Mouse (Mus musculus) C2C12 (cell line): ENCODE data around the gene Nit2. TPM values are rescaled to one million over a fixed set of nuclear protein-coding genes. Genes with fewer than 3 reads are reported as not detected.
"Not testable (repeated sequence)": the region's sequence is repeated elsewhere in the genome, so short reads cannot be mapped to it uniquely, and the experiment has no call there.

Experiments used
- H3K27me3 ChIP-seq: one replicate; pipeline ENCODE4 v1.6.1; 2011; ENCODE audit not compliant: control insufficient read depth, insufficient read depth, insufficient read length
- H3K36me3 ChIP-seq: one replicate; pipeline ENCODE4 v1.6.1; 2011; ENCODE audit not compliant: control insufficient read depth, insufficient read depth
- H3K4me3 ChIP-seq: one replicate; pipeline ENCODE4 v1.5.1; 2011; ENCODE audit warnings: mild to moderate bottlenecking, control low read depth; ENCODE audit not compliant: poor library complexity, insufficient read depth, severe bottlenecking
- H3K79me2 ChIP-seq: one replicate; pipeline ENCODE4 v1.6.1; 2011; ENCODE audit not compliant: control insufficient read depth, insufficient read depth
- H3K79me3 ChIP-seq: one replicate; pipeline ENCODE4 v1.6.1; 2011; ENCODE audit warnings: low read depth, control low read depth
- H3ac ChIP-seq: one replicate; pipeline ENCODE3; 2011; ENCODE audit warnings: low read depth; ENCODE audit not compliant: control insufficient read depth, insufficient read length
- CEBPB ChIP-seq: IDR thresholded peaks from one replicate; pipeline ENCODE4 v1.6.1; 2011; ENCODE audit warnings: low read depth, mild to moderate bottlenecking, control low read depth, moderate library complexity
- CTCF ChIP-seq: IDR thresholded peaks from one replicate; pipeline ENCODE4 v1.5.1; 2011; ENCODE audit not compliant: control insufficient read depth, insufficient read depth, insufficient read length
- FOSL1 ChIP-seq: IDR thresholded peaks from one replicate; pipeline ENCODE4 v1.8.0; 2011; ENCODE audit warnings: mild to moderate bottlenecking, low read length; ENCODE audit not compliant: poor library complexity, insufficient read depth, severe bottlenecking
- MAX ChIP-seq: IDR thresholded peaks from one replicate; pipeline ENCODE4 v1.6.1; 2011; ENCODE audit warnings: mild to moderate bottlenecking, control low read depth
- MYOD1 ChIP-seq: IDR thresholded peaks from one replicate; pipeline ENCODE4 v1.6.1; 2011; ENCODE audit warnings: low read depth; ENCODE audit not compliant: control insufficient read depth, insufficient read length
- MYOG ChIP-seq: IDR thresholded peaks from one replicate; pipeline ENCODE4 v1.6.1; 2011; ENCODE audit not compliant: control insufficient read depth, insufficient read length; ENCODE audit errors: extremely low read depth
- USF1 ChIP-seq: IDR thresholded peaks from one replicate; pipeline ENCODE4 v1.6.1; 2011; ENCODE audit warnings: low read depth, mild to moderate bottlenecking, control low read depth, moderate library complexity
- polyA plus RNA-seq: library from polyadenylated mRNA; unstranded; fragments of >200 nt; fragmentation: generic; extraction: Trizol; gene quantifications from one replicate; pipeline ENCODE4 v1.2.1, GENCODE M21; 2012; ENCODE audit warnings: missing spikeins

Gene Nit2
- polyA plus RNA-seq, 1 experiment = 24.1 TPM

DNA sequence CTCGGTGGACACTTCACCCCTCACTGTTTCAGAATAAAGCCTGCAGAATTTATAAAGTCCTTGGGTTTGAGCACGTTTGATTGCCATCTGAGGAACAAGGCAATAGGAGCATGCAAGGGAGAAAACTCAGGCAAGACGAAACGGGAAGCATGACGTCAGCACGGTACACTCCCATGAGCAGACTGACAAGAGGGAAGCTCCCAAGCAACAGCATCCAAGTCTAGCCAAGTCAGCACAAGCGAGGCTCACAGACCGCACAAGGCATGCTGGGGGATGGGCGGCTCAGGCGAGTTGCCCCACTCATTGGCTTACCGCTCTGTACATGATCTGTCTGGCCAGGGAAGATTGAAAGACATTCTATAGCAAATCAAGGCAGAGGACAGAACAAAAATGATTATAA, 14.0 kb upstream of the Nit2 start:
- Histone ChIP-seq H3K79me3 (no peaks in the 10 kb centered on the region), H3K79me2 (no peaks in the 10 kb centered on the region), H3K4me3 (no peak overlapping the region), H3K27me3 (no peaks in the 10 kb centered on the region), H3ac (no peak overlapping the region), H3K36me3 (peaks cover 39% of the 10 kb centered on the region)
- TF ChIP-seq MYOD1 (no peak), USF1 (no peak), MYOG (no peak), CEBPB (no peak), CTCF (no peak), MAX (no peak), FOSL1 (no peak)

DNA sequence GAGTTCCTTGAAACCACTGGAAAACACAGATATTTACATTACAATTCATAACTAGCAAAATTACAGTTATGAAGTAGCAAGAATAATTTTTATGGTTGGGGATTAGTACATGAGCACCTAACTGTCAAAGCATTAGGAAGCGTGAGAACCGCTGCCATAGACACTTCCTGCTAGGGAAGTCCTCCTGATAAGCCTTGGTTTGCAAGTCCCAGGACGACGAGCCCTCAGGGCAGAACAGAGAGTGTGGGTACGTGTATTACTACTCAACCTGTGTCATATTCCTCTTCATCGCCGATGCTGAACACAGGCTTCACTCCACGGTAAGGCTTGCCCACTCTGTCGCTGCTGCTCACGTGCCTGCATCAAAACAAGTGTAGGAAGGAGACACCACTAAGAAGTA, 10.5 kb upstream of the Nit2 start:
- Histone ChIP-seq H3K4me3 (no peak overlapping the region), H3K36me3 (peaks cover 21% of the 10 kb centered on the region), H3K79me3 (no peaks in the 10 kb centered on the region), H3K79me2 (no peaks in the 10 kb centered on the region), H3K27me3 (no peaks in the 10 kb centered on the region), H3ac (no peak overlapping the region)
- TF ChIP-seq MYOD1 (no peak), FOSL1 (no peak), MAX (no peak), MYOG (no peak), CEBPB (no peak), USF1 (no peak), CTCF (no peak)

DNA sequence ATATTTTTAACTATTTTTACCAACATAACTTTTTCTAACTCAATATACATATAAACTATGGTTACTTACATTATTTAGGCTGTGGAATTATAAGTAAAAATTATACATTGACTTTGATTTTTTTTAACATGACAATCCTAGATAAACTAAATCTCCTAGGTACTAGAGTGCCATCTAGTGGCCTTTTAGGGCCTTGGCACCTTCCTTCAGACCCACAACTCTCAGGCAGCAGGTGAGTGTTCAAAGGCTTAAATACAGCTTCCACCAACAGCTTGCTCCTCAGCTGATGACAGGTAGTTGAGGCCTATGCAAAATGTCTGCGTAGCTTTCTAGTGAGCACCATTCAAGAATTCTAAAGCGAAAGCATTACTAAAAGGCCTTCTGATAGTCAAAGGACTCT, 10.1 kb upstream of the Nit2 start:
- H3K79me2 ChIP-seq = no peaks in the 10 kb centered on the region
- TF ChIP-seq MYOG (no peak), CEBPB (no peak), CTCF (no peak), USF1 (no peak), MAX (no peak), MYOD1 (no peak), FOSL1 (no peak)
- no peaks in the 10 kb centered on the region for H3K79me3 ChIP-seq
- peaks cover 17% of the 10 kb centered on the region for H3K36me3 ChIP-seq
- H3K27me3 ChIP-seq = no peaks in the 10 kb centered on the region
- H3K4me3 ChIP-seq = no peak overlapping the region
- no peak overlapping the region for H3ac ChIP-seq

DNA sequence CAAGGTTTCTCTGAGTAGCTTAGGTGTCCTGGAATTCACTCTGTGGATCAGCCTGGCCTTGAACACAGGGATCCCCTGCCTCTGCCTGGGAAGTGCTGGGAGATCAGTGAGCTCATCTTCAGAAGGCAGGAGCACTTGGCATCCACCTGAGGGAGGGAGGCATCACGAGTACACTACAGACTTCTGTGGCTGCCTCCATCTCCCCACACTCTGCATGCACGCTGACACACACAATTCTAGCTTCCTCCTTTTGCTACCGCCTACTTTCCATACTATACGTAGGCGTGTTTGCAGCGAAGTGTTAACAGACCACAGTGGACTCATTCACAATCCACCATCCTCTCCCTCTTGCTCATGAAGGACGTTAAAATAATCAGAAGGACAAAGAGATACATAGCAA, 9.1 kb upstream of the Nit2 start:
- Histone ChIP-seq H3K36me3 (peaks cover 14% of the 10 kb centered on the region), H3ac (no peak overlapping the region), H3K79me3 (no peaks in the 10 kb centered on the region), H3K4me3 (no peak overlapping the region), H3K79me2 (no peaks in the 10 kb centered on the region), H3K27me3 (no peaks in the 10 kb centered on the region)
- TF ChIP-seq MYOD1 = no peak
- TF ChIP-seq MAX = no peak
- no peak for TF ChIP-seq MYOG
- TF ChIP-seq FOSL1 = no peak
- TF ChIP-seq USF1 = no peak
- no peak for TF ChIP-seq CEBPB
- no peak for TF ChIP-seq CTCF

DNA sequence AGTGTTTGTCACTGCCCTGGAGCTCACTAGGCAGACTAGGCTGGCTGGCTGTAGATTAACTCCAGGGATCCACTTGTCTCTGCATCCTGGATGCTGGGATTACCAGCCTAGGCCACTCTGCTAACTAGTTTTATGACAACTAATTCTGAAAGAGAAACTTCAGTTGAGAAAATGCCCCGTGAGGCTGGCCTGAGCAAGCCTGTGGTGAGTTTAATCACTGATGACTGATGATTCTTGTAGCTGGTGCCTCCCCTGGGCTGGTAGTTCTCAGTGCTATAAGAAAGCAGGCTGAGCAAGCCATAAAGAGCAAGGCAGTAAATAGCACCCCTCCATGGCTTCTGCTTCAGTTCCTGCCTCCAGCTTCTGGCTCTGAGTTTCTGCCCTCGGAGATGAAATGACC, 8.6 kb upstream of the Nit2 start:
- H3ac ChIP-seq = no peak overlapping the region
- H3K36me3 ChIP-seq = peaks cover 14% of the 10 kb centered on the region
- H3K4me3 ChIP-seq = no peak overlapping the region
- no peak for TF ChIP-seq CTCF
- TF ChIP-seq USF1 = no peak
- TF ChIP-seq MYOG = no peak
- no peak for TF ChIP-seq CEBPB
- no peak for TF ChIP-seq FOSL1
- TF ChIP-seq MYOD1 = no peak
- TF ChIP-seq MAX = no peak
- no peaks in the 10 kb centered on the region for H3K27me3 ChIP-seq
- H3K79me2 ChIP-seq = no peaks in the 10 kb centered on the region
- H3K79me3 ChIP-seq = no peaks in the 10 kb centered on the region

DNA sequence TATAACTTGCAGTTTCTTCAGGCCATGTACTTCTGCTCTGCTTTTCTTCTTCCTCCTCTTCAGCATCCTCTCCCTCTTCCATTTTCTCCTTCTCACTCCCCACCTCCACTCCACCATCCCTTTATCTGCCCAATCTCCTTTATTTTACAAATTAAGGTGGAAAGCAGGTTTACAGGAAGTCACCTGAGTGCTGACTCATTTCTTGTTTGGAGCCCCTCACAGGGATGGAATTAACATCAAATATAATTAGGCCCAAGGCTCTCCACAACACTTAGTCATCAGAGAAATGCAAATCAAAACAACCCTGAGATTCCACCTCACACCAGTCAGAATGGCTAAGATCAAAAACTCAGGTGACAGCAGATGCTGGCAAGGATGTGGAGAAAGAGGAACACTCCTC, 7.3 kb upstream of the Nit2 start:
- peaks cover 18% of the 10 kb centered on the region for H3K36me3 ChIP-seq

DNA sequence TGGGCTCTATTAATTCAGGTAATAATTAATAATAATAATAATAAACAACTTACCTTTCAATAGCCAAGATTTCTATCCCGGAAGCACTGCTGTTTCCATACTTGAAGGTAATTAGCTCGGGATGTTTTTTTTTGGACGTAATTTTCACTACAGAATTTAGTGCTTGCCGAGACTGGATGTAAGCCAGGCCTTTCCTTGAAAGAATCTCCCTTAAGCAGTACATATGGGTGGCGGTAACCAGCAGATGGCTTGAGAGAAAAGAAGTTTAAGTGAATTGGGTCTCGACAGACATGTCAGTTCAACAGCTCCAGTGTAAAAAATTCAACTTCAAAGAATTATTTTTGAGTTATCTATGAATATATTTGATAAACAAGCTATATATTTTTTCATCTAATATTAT, 4.4 kb upstream of the Nit2 start:
- H3K4me3 ChIP-seq = no peak overlapping the region
- H3K36me3 ChIP-seq = peaks cover 9% of the 10 kb centered on the region
- no peaks in the 10 kb centered on the region for H3K79me2 ChIP-seq
- H3K79me3 ChIP-seq = peaks cover 2% of the 10 kb centered on the region
- no peak for TF ChIP-seq MYOD1
- TF ChIP-seq MAX = no peak
- no peak for TF ChIP-seq CTCF
- no peak for TF ChIP-seq FOSL1
- no peak for TF ChIP-seq MYOG
- TF ChIP-seq USF1 = no peak
- no peak for TF ChIP-seq CEBPB
- no peaks in the 10 kb centered on the region for H3K27me3 ChIP-seq
- H3ac ChIP-seq = no peak overlapping the region

More for the DNA sequence above, 7.3 kb upstream of the Nit2 start:
- H3K4me3 ChIP-seq, H3K79me2 ChIP-seq, H3ac ChIP-seq, H3K27me3 ChIP-seq, H3K79me3 ChIP-seq: not testable (repeated sequence)
